Mouse (Mus musculus): ENCODE results near the gene Fsip1. TPM values are rescaled to one million over a fixed set of nuclear protein-coding genes. Genes with fewer than 3 reads are reported as not detected.

Gene Fsip1
- polyA plus RNA-seq, 1 experiment, result 29.8 TPM

DNA sequence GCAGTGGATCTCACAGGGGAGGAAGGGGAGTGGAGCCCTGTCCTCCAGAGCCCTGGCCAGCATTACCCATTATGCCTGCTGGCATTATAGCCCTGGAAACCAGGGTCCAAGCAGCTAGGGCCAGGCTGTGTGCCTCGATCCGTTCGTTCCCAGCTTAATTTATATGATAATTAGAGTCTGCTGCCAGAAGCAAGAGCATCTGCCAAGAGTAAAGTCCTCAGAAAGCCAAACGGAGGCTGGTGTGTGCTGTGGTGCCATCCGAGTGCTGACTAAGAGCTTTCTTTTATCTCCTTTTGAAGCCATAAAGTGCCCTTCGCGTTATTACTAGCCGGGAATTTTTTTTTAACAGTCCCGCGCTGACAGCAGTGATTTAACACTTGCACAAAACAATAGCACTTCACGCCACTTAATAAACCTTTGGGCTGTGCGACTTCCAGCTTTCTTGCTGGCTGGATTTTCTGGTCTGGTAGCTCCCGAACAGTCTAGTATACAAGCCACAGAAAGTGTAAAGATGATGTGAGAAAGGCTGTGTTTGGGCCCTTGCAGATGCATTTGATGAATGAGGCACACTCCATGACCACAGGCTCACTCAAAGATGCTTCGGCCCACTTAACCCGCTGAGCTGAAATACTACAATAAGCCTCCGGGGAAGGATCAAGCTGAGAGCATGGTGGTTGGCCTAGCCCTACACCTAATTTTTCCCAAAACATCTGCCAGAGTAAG is 52.9 kb downstream of the Fsip1 start:
- TF ChIP-seq CTCF (IDR thresholded peaks at IDR 0.05; ENCODE audit: control insufficient read depth, insufficient read depth, insufficient replicate concordance, low read depth, low read length) (no peak), POLR2A (IDR thresholded peaks at IDR 0.05; ENCODE audit: control insufficient read depth, low read depth, low read length) (no peak)
- no peaks in the 10 kb centered on the region for H3K27me3 ChIP-seq (ENCODE audit: control insufficient read depth, insufficient read depth, low read length)
- H3K4me3 ChIP-seq (ENCODE audit: control insufficient read depth, low read depth, low read length), result no peak overlapping the region
- no peak overlapping the region for H3K27ac ChIP-seq (ENCODE audit: control insufficient read depth, insufficient read depth, low read depth, low read length)
- H3K4me1 ChIP-seq (ENCODE audit: control insufficient read depth, insufficient read depth, low read length), result peaks cover 2% of the 10 kb centered on the region; the same call in 1 of the 2 replicates
- no peaks in the 10 kb centered on the region for H3K36me3 ChIP-seq (ENCODE audit: control insufficient read depth, insufficient read depth, low read length)

DNA sequence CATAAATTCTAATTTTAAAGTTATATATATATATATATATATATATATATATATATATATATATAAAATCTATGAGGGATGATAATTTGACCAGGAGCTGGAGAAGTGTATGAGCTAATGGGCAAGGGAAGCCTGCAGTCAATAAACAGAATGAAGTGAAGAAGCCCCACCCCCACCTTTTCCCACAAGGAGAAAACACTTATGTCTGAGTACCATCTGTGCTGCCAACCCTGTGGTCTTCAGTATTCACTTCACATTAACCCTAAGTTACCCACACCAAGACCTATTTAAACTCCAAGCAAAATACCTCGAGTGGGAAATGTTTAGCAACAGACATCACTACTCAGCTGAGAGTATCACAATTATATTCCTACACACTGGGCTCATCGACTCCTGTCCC is 53.8 kb downstream of the Fsip1 start:
- TF ChIP-seq CTCF (IDR thresholded peaks at IDR 0.05; ENCODE audit: control insufficient read depth, insufficient read depth, insufficient replicate concordance, low read depth, low read length) (no peak), POLR2A (IDR thresholded peaks at IDR 0.05; ENCODE audit: control insufficient read depth, low read depth, low read length) (no peak)
- Histone ChIP-seq H3K4me3 (ENCODE audit: control insufficient read depth, low read depth, low read length) (no peak overlapping the region), H3K36me3 (ENCODE audit: control insufficient read depth, insufficient read depth, low read length) (no peaks in the 10 kb centered on the region), H3K27ac (ENCODE audit: control insufficient read depth, insufficient read depth, low read depth, low read length) (no peak overlapping the region), H3K27me3 (ENCODE audit: control insufficient read depth, insufficient read depth, low read length) (no peaks in the 10 kb centered on the region), H3K4me1 (ENCODE audit: control insufficient read depth, insufficient read depth, low read length) (peaks cover 2% of the 10 kb centered on the region; the same call in 1 of the 2 replicates)

DNA sequence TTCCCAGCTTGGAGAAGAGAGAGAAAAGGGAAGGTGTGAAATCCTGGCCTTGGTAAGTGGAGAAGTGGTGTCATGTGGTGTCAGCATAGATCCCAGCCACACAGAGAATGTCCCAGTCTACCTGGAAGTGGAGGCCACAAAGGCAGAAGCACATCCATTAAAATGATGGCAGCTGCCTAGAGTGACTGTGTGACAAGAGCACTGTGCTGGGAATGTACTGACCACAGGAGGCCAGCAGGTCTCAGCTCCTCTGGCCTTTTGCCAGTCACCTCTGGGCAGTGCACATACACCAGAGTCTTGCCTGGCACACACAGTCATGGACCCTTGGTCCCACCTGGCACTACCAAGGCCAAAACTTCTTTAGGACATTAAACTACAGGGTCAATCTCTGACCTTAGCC is 54.8 kb downstream of the Fsip1 start:
- TF ChIP-seq POLR2A (IDR thresholded peaks at IDR 0.05; ENCODE audit: control insufficient read depth, low read depth, low read length), result no peak
- no peak for TF ChIP-seq CTCF (IDR thresholded peaks at IDR 0.05; ENCODE audit: control insufficient read depth, insufficient read depth, insufficient replicate concordance, low read depth, low read length)
- Histone ChIP-seq H3K4me3 (ENCODE audit: control insufficient read depth, low read depth, low read length) (no peak overlapping the region), H3K27ac (ENCODE audit: control insufficient read depth, insufficient read depth, low read depth, low read length) (no peak overlapping the region), H3K36me3 (ENCODE audit: control insufficient read depth, insufficient read depth, low read length) (no peaks in the 10 kb centered on the region), H3K27me3 (ENCODE audit: control insufficient read depth, insufficient read depth, low read length) (no peaks in the 10 kb centered on the region), H3K4me1 (ENCODE audit: control insufficient read depth, insufficient read depth, low read length) (peaks cover 2% of the 10 kb centered on the region; the same call in 1 of the 2 replicates)

GRCm38 (mm10) chr2:118199867-118200266 is 56.9 kb downstream of the Fsip1 start:
- Histone ChIP-seq H3K27ac (ENCODE audit: control insufficient read depth, insufficient read depth, low read depth, low read length) (no peak overlapping the region), H3K27me3 (ENCODE audit: control insufficient read depth, insufficient read depth, low read length) (no peaks in the 10 kb centered on the region)
- TF ChIP-seq POLR2A (IDR thresholded peaks at IDR 0.05; ENCODE audit: control insufficient read depth, low read depth, low read length) (no peak), CTCF (IDR thresholded peaks at IDR 0.05; ENCODE audit: control insufficient read depth, insufficient read depth, insufficient replicate concordance, low read depth, low read length) (peak; percentile 79)

DNA sequence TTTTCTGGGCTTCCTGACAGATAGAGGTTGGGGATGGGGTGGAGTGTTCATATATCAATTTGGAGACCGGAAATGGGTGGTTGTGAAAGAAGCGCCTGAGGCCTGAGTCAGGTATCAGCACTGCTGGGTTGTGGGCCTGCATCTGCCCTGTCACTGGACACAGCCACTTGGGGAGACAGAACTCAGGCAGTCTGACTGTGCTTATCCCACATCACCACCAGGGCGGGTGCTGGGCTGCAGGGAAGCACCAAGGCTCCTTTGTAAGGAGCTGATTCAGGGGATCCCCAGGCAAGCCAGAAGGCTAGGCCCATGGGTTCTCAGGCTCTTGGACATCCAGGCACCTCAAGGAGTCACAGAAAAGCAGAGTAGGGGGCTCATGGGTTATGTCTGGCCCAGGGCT is 59.8 kb downstream of the Fsip1 start:
- Histone ChIP-seq H3K4me1 (ENCODE audit: control insufficient read depth, insufficient read depth, low read length) (peaks cover 2% of the 10 kb centered on the region; the same call in 1 of the 2 replicates), H3K36me3 (ENCODE audit: control insufficient read depth, insufficient read depth, low read length) (no peaks in the 10 kb centered on the region), H3K4me3 (ENCODE audit: control insufficient read depth, low read depth, low read length) (no peak overlapping the region), H3K27ac (ENCODE audit: control insufficient read depth, insufficient read depth, low read depth, low read length) (no peak overlapping the region), H3K27me3 (ENCODE audit: control insufficient read depth, insufficient read depth, low read length) (no peaks in the 10 kb centered on the region)
- TF ChIP-seq CTCF (IDR thresholded peaks at IDR 0.05; ENCODE audit: control insufficient read depth, insufficient read depth, insufficient replicate concordance, low read depth, low read length) (no peak), POLR2A (IDR thresholded peaks at IDR 0.05; ENCODE audit: control insufficient read depth, low read depth, low read length) (no peak)

More at GRCm38 (mm10) chr2:118199867-118200266, 56.9 kb downstream of the Fsip1 start:
- Histone ChIP-seq H3K36me3 (ENCODE audit: control insufficient read depth, insufficient read depth, low read length) (no peaks in the 10 kb centered on the region), H3K4me3 (ENCODE audit: control insufficient read depth, low read depth, low read length) (no peak overlapping the region), H3K4me1 (ENCODE audit: control insufficient read depth, insufficient read depth, low read length) (peaks cover 2% of the 10 kb centered on the region; the same call in 1 of the 2 replicates)

DNA sequence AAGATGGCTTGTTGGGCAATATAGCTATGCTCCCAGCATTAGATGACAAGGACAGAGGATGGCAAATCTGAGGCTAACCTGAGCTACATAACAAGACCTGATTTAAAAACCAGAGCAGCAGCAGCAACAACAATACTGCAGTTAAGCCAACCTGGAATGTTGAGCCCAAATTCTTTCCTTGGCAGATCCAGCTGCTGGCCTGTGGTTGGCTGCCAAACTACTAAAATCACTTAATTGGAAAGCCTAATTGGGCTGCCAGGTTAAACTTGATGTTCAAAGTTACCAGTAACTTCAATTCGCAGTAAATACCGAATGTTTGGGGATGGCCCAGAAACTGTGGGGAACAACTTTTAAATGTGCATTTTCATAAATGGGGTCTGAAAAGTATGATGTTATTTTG is 74.6 kb downstream of the Fsip1 start:
- Histone ChIP-seq H3K4me1 (ENCODE audit: control insufficient read depth, insufficient read depth, low read length) (peaks cover 3% of the 10 kb centered on the region; the same call in 1 of the 2 replicates), H3K27me3 (ENCODE audit: control insufficient read depth, insufficient read depth, low read length) (no peaks in the 10 kb centered on the region), H3K27ac (ENCODE audit: control insufficient read depth, insufficient read depth, low read depth, low read length) (no peak overlapping the region), H3K4me3 (ENCODE audit: control insufficient read depth, low read depth, low read length) (no peak overlapping the region), H3K36me3 (ENCODE audit: control insufficient read depth, insufficient read depth, low read length) (no peaks in the 10 kb centered on the region)
- TF ChIP-seq POLR2A (IDR thresholded peaks at IDR 0.05; ENCODE audit: control insufficient read depth, low read depth, low read length) (no peak), CTCF (IDR thresholded peaks at IDR 0.05; ENCODE audit: control insufficient read depth, insufficient read depth, insufficient replicate concordance, low read depth, low read length) (no peak)

- H3K4me3 ChIP-seq (ENCODE audit: control insufficient read depth, low read depth, low read length), result no peak overlapping the region
- no peaks in the 10 kb centered on the region for H3K27me3 ChIP-seq (ENCODE audit: control insufficient read depth, insufficient read depth, low read length)
- H3K36me3 ChIP-seq (ENCODE audit: control insufficient read depth, insufficient read depth, low read length), result no peaks in the 10 kb centered on the region
- peaks cover 3% of the 10 kb centered on the region; the same call in 1 of the 2 replicates for H3K4me1 ChIP-seq (ENCODE audit: control insufficient read depth, insufficient read depth, low read length)
- TF ChIP-seq POLR2A (IDR thresholded peaks at IDR 0.05; ENCODE audit: control insufficient read depth, low read depth, low read length) (no peak), CTCF (IDR thresholded peaks at IDR 0.05; ENCODE audit: control insufficient read depth, insufficient read depth, insufficient replicate concordance, low read depth, low read length) (no peak)
- H3K27ac ChIP-seq (ENCODE audit: control insufficient read depth, insufficient read depth, low read depth, low read length), result no peak overlapping the region
Observed at GRCm38 (mm10) chr2:118179873-118180585, 76.7 kb downstream of the Fsip1 start.

Data from testis, adult 2 months (tissue).